In genomic region chr11:80075608-80076277, GRCm38 (mm10) we compare ENCODE assay signal across 16 mouse cellular contexts. TPM values are rescaled to one million over a fixed set of nuclear protein-coding genes. Genes with fewer than 3 reads are reported as not detected.
DNase-seq lines count a peak whose midpoint lies in the region; ATAC-seq and TF ChIP-seq lines count a peak whose summit lies in the region.
"Had no signal": no experiment of that assay in that cellular context is flagged by ENCODE, and none has a peak within 500 bp of the region (broad histone marks: within the 10 kb centered on the region; RNA-seq: fewer than 3 reads in every experiment).

No protein-coding gene starts in this region.

- peak overlapping the region; percentile 75 for H3K27ac ChIP-seq in thymus, adult 2 months (ENCODE audit: control insufficient read depth, insufficient read depth, low read length)
- H3K27ac ChIP-seq in liver, postnatal 0 days (ENCODE audit: low read depth): peak overlapping the region; percentile 67
- H3K27ac ChIP-seq: embryonic facial prominence, embryonic 12.5 days; midbrain, embryonic 13.5 days had no signal

- TF ChIP-seq EP300 in liver, postnatal 0 days (IDR thresholded peaks at IDR 0.05; ENCODE audit: low read depth): no peak

- 36% methylated on average over 5 of the region's 5 CpGs for WGBS in thymus, adult 2 months
- WGBS in liver, postnatal 0 days (ENCODE audit: insufficient replicate concordance): 60% methylated on average over 5 of the region's 5 CpGs

- DNase-seq in thymus, adult 2 months: no peak
- DNase-seq in thymus, postnatal 4 days: no peak
- DNase-seq in liver, postnatal 0 days: no peak
- no peak for DNase-seq in ovary, postnatal 14 days (ENCODE audit: low spot score)
- DNase-seq in kidney, postnatal 25 days: no peak
- DNase-seq in left cerebral cortex, adult 9 months (ENCODE audit: low spot score in 2 of 2): no peak
- DNase-seq: cerebellum, adult 11 months; cerebellum, postnatal 36 days; forebrain, postnatal 0 days; left cerebral cortex, postnatal 4 days; lung, adult 2 months had no signal

- no peak overlapping the region for H3K4me3 ChIP-seq in thymus, adult 2 months (ENCODE audit: control insufficient read depth, insufficient read depth, low read length)
- no peak overlapping the region for H3K4me3 ChIP-seq in liver, postnatal 0 days (ENCODE audit: low read depth, low read length)
- H3K4me3 ChIP-seq: embryonic facial prominence, embryonic 12.5 days; midbrain, embryonic 13.5 days; myocyte had no signal

- H3K9me3 ChIP-seq in liver, postnatal 0 days (ENCODE audit: low read length): no peaks in the 10 kb centered on the region
- H3K9me3 ChIP-seq: embryonic facial prominence, embryonic 12.5 days; midbrain, embryonic 13.5 days had no signal

- H3K27me3 ChIP-seq in thymus, adult 2 months (ENCODE audit: control insufficient read depth, insufficient read depth, low read length): no peaks in the 10 kb centered on the region
- no peaks in the 10 kb centered on the region for H3K27me3 ChIP-seq in liver, postnatal 0 days (ENCODE audit: insufficient read depth, low read length)
- H3K27me3 ChIP-seq: embryonic facial prominence, embryonic 12.5 days; midbrain, embryonic 13.5 days; Patski had no signal

- ATAC-seq in activated CD4-positive, CD25-positive, alpha-beta regulatory T cell, adult 4 months: peak; percentile 41
- no peak for ATAC-seq in liver, postnatal 0 days
- ATAC-seq: forebrain, postnatal 0 days; midbrain, embryonic 13.5 days; Patski had no signal

- no peak for TF ChIP-seq POLR2A in thymus, adult 2 months (IDR thresholded peaks at IDR 0.05; ENCODE audit: control insufficient read depth, extremely low read depth, insufficient read depth, low read length, poor library complexity)

- no peak overlapping the region; the same call in 1 of the 2 replicates for H3K9ac ChIP-seq in liver, postnatal 0 days (replicated peaks)
- H3K9ac ChIP-seq: embryonic facial prominence, embryonic 12.5 days; forebrain, postnatal 0 days; midbrain, embryonic 13.5 days had no signal

- H3K4me2 ChIP-seq in liver, postnatal 0 days (ENCODE audit: low read depth, low read length): no peak overlapping the region; the same call in 1 of the 2 replicates
- H3K4me2 ChIP-seq: embryonic facial prominence, embryonic 12.5 days; midbrain, embryonic 13.5 days had no signal

- TF ChIP-seq CTCF in thymus, adult 2 months (IDR thresholded peaks at IDR 0.05; ENCODE audit: borderline replicate concordance, control insufficient read depth, extremely low read depth, insufficient read depth, low read length, poor library complexity): no peak
- no peak for TF ChIP-seq CTCF in liver, postnatal 0 days (IDR thresholded peaks at IDR 0.05; ENCODE audit: low read depth)

- peaks cover 1% of the 10 kb centered on the region; the same call in 1 of the 2 replicates for H3K36me3 ChIP-seq in thymus, adult 2 months (ENCODE audit: control insufficient read depth, insufficient read depth, low read length)
- H3K36me3 ChIP-seq in liver, postnatal 0 days (replicated peaks; ENCODE audit: insufficient read depth, low read length): peaks cover 16% of the 10 kb centered on the region
- H3K36me3 ChIP-seq: embryonic facial prominence, embryonic 12.5 days; midbrain, embryonic 13.5 days had no signal

- H3K4me1 ChIP-seq in thymus, adult 2 months (replicated peaks; ENCODE audit: control insufficient read depth, insufficient read depth, low read length): peaks cover 19% of the 10 kb centered on the region
- peaks cover 17% of the 10 kb centered on the region for H3K4me1 ChIP-seq in liver, postnatal 0 days (ENCODE audit: insufficient read depth)

RNA-seq across cellular contexts. Expression of gene Crlf3, which starts 5.0 kb away (rescaled TPM):
- 65.0 and 65.3 TPM in 2 replicates for polyA plus RNA-seq in thymus, adult 2 months (2012; rRNA removed)
- 100 to 1,000 TPM; 125 to 169 TPM for polyA plus RNA-seq in activated CD4-positive, CD25-positive, alpha-beta regulatory T cell, adult 4 months (2017; shearing (Covaris generic))
- polyA plus RNA-seq in liver, postnatal 0 days (2015; fragmentation: Nextera tagmentation; extraction: Ambion mirVana): 45.7 and 47.8 TPM in 2 replicates

RNA-seq across cellular contexts. Expression of gene Atad5, which starts 13.5 kb away (rescaled TPM):
- 3.6 and 5.1 TPM in 2 replicates for polyA plus RNA-seq in thymus, adult 2 months (2012; rRNA removed)
- 1 to 10 TPM; 4.1 to 4.3 TPM for polyA plus RNA-seq in activated CD4-positive, CD25-positive, alpha-beta regulatory T cell, adult 4 months (2017; shearing (Covaris generic))
- 3.7 and 4.9 TPM in 2 replicates for polyA plus RNA-seq in liver, postnatal 0 days (2015; fragmentation: Nextera tagmentation; extraction: Ambion mirVana)
